Mouse (Mus musculus): ENCODE measurements around the gene Hist1h4a.
"Not testable (repeated sequence)": the region's sequence is repeated elsewhere in the genome, so short reads cannot be mapped to it uniquely, and the experiment has no call there.

Gene Hist1h4a

DNA sequence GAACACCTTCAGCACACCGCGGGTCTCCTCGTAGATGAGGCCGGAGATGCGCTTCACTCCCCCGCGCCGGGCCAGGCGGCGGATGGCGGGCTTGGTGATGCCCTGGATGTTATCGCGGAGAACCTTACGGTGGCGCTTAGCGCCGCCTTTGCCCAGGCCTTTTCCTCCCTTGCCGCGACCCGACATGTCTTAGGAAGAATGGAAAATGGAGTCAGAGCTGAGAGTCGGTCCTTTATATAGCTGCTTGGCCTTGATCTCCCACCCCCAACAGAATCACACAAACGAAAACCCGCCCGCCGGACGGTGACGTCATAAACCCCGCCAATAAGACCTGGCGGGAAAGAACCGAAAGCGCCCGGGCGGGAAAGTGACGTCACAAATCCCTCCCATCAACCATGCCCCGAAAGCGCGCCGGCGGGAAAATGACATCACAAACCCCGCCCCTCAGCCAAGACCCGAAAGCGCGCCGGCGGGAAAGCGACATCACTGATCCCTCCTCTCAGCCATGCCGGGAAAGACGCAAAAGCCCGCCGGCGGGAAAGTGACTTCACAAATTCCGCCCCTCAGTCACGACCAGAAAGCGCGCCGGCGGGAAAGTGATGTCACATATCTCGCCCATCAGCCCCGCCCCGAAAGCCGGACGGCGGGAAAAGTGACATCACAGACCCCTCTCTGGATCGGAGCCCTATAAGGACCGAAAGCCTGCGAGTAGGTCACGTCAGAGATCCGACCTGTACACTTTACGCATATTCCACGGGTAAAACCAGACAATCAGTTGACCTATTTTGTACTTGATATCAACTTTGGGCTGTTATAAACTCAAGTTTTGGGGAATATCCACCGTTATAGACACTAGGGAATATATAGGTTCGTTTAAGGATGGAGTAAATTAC lies at the start of gene Hist1h4a:
TSS of gene Hist1h4a (minus strand) at position 259 of the 893 bp plus-strand sequence.
- peak; percentile 97 for DNase-seq (ENCODE audit: inconsistent ontology term)

- no peak for DNase-seq (ENCODE audit: inconsistent ontology term)
These were observed 45.5 kb upstream of the Hist1h4a start, which contains the start of gene Slc17a2 for GRCm38 (mm10) chr13:23806422-23807052. Gene Slc17a2, plus strand, starts transcription at chr13:23806993.

GRCm38 (mm10) chr13:23804532-23804931 lies 43.5 kb upstream of the Hist1h4a start:
- no peak for DNase-seq (ENCODE audit: inconsistent ontology term)

- no peak for DNase-seq (ENCODE audit: inconsistent ontology term)
These were observed 38.4 kb upstream of the Hist1h4a start for GRCm38 (mm10) chr13:23799405-23799804.

GRCm38 (mm10) chr13:23792520-23792919 lies 31.5 kb upstream of the Hist1h4a start:
- DNase-seq (ENCODE audit: inconsistent ontology term) = peak; percentile 24

DNA sequence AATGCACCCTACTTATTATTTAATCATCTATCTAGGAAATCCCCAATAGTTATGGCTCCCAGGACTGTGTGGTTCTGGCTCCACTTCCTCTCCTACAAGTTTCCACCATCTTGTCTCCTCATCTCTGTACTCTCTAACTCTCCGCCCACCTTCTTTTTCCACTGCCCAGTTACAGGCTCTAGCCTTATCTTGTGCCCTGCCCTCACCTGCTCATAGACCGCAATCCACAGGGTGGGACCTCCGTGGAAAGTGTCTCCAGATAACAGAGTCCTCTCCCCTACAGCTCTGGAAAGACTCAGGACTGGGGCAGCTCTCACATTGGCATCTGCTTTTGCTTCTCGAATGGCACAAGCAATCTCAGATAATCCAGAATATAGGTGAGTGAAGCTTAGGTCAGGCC lies 18.0 kb upstream of the Hist1h4a start:
- DNase-seq (ENCODE audit: inconsistent ontology term) = no peak

DNA sequence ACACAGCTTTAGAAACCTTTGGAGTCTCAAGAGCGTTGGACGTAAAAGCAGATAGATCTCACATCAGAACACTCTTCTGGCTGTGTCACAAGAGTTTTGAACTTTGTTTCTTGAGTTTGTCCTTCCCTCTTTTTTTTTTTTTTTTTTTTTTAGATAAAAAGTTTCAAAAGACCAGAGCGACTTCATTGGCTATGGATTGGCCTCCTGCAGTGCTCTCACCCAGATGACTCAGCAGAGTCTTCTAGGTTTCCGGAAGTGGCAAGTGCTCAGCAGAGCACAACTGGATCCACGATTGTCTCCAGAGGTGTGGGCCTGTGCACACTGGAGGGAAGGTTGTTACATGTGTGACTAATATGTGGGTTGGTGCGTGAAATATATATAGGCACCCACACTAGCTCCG lies 17.3 kb upstream of the Hist1h4a start:
- no peak for DNase-seq (ENCODE audit: inconsistent ontology term)

DNA sequence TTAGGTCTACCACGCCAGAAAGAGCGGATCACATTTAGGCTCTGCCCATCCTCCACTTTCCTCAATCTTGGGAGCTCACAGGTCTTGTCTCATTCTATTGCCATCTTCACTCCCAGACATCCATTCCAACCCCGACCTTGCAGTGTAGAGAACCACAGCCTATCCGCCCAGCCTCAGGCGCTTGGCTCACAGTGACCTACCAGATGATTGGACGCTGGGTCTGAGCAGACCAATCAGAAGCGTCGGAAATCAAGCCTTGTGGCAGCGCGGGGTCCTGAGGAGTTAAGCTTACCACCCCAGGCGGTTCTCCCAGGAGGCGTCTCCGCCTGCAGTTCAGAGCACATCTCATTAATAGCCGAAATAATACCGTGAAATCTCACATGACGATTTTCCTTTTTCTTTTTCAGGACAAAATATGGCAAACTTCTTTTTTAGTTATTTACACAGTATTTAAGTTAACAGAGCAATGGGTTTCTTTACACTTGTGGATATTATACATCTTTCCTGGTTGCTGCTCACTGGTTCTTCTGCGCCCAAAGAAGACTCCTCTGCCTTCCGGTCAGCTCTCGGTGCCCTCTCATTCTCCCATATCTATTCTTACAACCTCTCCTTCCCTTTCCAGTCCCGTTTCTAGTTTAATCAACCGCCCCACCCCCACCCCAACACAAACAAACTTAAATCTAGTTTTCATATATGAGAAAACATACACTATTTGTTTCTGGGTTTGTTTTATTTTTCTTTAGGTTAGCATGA lies 11.7 kb upstream of the Hist1h4a start:
- DNase-seq (ENCODE audit: inconsistent ontology term) = peak; percentile 41

DNA sequence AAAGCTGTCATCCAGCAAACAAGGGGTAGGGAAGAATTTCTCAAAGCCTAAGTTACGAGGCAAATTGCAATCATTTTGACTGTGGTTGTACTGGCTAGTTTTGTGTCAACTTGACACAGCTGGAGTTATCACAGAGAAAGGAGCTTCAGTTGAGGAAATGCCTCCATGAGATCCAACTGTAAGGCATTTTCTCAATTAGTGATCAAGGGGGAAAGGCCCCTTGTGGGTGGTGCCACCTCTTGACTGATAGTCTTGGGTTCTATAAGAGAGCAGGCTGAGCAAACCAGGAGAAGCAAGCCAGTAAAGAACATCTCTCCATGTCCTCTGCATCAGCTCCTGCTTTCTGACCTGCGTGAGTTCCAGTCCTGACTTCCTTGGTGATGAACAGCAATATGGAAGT lies 8.6 kb upstream of the Hist1h4a start, which contains the start of gene Trim38:
TSS of gene Trim38 (plus strand) at position 301 of the 400 bp plus-strand sequence.
- not testable (repeated sequence) for DNase-seq (ENCODE audit: inconsistent ontology term)

GRCm38 (mm10) chr13:23768834-23769397 lies 7.9 kb upstream of the Hist1h4a start:
- no peak for DNase-seq (ENCODE audit: inconsistent ontology term)

GRCm38 (mm10) chr13:23766772-23767171 lies 5.7 kb upstream of the Hist1h4a start:
- DNase-seq (ENCODE audit: inconsistent ontology term) = no peak

- DNase-seq (ENCODE audit: inconsistent ontology term) = no peak
These were observed 4.1 kb upstream of the Hist1h4a start for GRCm38 (mm10) chr13:23765172-23765513.

- DNase-seq (ENCODE audit: inconsistent ontology term) = no peak
These were observed 3.5 kb upstream of the Hist1h4a start for GRCm38 (mm10) chr13:23764324-23765171.

- peak; percentile 92 for DNase-seq (ENCODE audit: inconsistent ontology term)
These were observed 2.7 kb upstream of the Hist1h4a start, which contains the start of gene Hist1h1a for GRCm38 (mm10) chr13:23763586-23764323. Gene Hist1h1a, plus strand, starts transcription at chr13:23763666.

DNA sequence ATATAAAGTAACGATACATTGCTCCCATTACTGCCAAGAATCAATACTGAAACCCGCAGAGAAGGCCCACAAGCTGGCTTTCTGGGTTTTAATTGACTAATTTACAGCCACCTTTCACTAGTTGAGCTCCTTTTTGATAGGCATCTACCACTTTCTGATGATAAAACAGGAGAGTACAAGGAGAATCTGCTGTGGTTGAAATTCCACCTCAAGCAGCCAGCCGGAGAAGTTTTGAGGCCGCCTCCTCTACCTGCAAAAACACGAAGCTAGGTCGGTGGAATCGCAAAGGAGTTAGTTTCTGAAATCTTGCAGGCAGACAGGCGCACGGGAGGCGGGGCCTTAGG lies 2.2 kb upstream of the Hist1h4a start:
- DNase-seq (ENCODE audit: inconsistent ontology term) = no peak

- DNase-seq (ENCODE audit: inconsistent ontology term) = peak; percentile 80
These were observed 1.1 kb upstream of the Hist1h4a start, which contains the start of gene Hist1h3a for GRCm38 (mm10) chr13:23761871-23762821. Gene Hist1h3a, minus strand, starts transcription at chr13:23762386.

GRCm38 (mm10) chr13:23760240-23760971 lies 624 bp downstream of the Hist1h4a start:
- DNase-seq (ENCODE audit: inconsistent ontology term) = peak; percentile 51

- no peak for DNase-seq (ENCODE audit: inconsistent ontology term)
These were observed 1.2 kb downstream of the Hist1h4a start for GRCm38 (mm10) chr13:23759916-23760239.
